Mouse (Mus musculus): Measurements from ENCODE around the gene Nynrin.

GRCm38 (mm10) chr14:55872551-55872950 is 18.7 kb downstream of the Nynrin start:
- TF ChIP-seq CTCF (IDR thresholded peaks at IDR 0.05; ENCODE audit: control insufficient read depth, insufficient read depth, insufficient replicate concordance, low read depth, low read length): no peak
- no peak for TF ChIP-seq POLR2A (IDR thresholded peaks at IDR 0.05; ENCODE audit: control insufficient read depth, low read depth, low read length)
